Mouse (Mus musculus): ENCODE results near the gene Actn4.

- TF ChIP-seq CTCF (IDR thresholded peaks at IDR 0.05; ENCODE audit: borderline replicate concordance, control insufficient read depth, extremely low read depth, insufficient read depth, low read length, poor library complexity) (no peak), POLR2A (IDR thresholded peaks at IDR 0.05; ENCODE audit: control insufficient read depth, extremely low read depth, insufficient read depth, low read length, poor library complexity) (no peak)
These were observed 84.3 kb downstream of the Actn4 start for GRCm38 (mm10) chr7:28877856-28878255.
